Mouse (Mus musculus) retina, embryonic 14.5 days (tissue): ENCODE data around the gene Abca13.
"Not testable (repeated sequence)": the region's sequence is repeated elsewhere in the genome, so short reads cannot be mapped to it uniquely, and the experiment has no call there.

Experiments used
- DNase-seq: peaks from one replicate; pipeline ENCODE4 v3.0.0-alpha.2; 2015; ENCODE audit warnings: low spot score

Gene Abca13

GRCm38 (mm10) chr11:9291168-9291567, 99.4 kb downstream of the Abca13 start:
- no peak for DNase-seq

- DNase-seq: no peak
Measured at GRCm38 (mm10) chr11:9299615-9300014, 107.9 kb downstream of the Abca13 start.

GRCm38 (mm10) chr11:9305450-9305849, 113.7 kb downstream of the Abca13 start:
- DNase-seq: no peak

GRCm38 (mm10) chr11:9316545-9316944, 124.8 kb downstream of the Abca13 start:
- DNase-seq: no peak

GRCm38 (mm10) chr11:9317076-9317929, 125.6 kb downstream of the Abca13 start:
- peak; percentile 82 for DNase-seq

- DNase-seq: no peak
Measured at GRCm38 (mm10) chr11:9338151-9338550, 146.4 kb downstream of the Abca13 start.

- DNase-seq: peak; percentile 35
Measured at GRCm38 (mm10) chr11:9347724-9348123, 156.0 kb downstream of the Abca13 start.

- DNase-seq: no peak
Measured at GRCm38 (mm10) chr11:9373160-9373559, 181.4 kb downstream of the Abca13 start.

GRCm38 (mm10) chr11:9374426-9374825, 182.7 kb downstream of the Abca13 start:
- DNase-seq: not testable (repeated sequence)

- no peak for DNase-seq
Measured at GRCm38 (mm10) chr11:9388520-9388919, 196.8 kb downstream of the Abca13 start.

GRCm38 (mm10) chr11:9416946-9417345, 225.2 kb downstream of the Abca13 start:
- DNase-seq: no peak

- no peak for DNase-seq
Measured at GRCm38 (mm10) chr11:9420205-9420604, 228.5 kb downstream of the Abca13 start.

- DNase-seq: no peak
Measured at GRCm38 (mm10) chr11:9427411-9427810, 235.7 kb downstream of the Abca13 start.

GRCm38 (mm10) chr11:9432807-9433206, 241.1 kb downstream of the Abca13 start:
- no peak for DNase-seq

- DNase-seq: no peak
Measured at GRCm38 (mm10) chr11:9436617-9437016, 244.9 kb downstream of the Abca13 start.

- DNase-seq: no peak
Measured at GRCm38 (mm10) chr11:9439781-9440180, 248.0 kb downstream of the Abca13 start.

- no peak for DNase-seq
Measured at GRCm38 (mm10) chr11:9441192-9441591, 249.4 kb downstream of the Abca13 start.

GRCm38 (mm10) chr11:9472400-9472799, 280.7 kb downstream of the Abca13 start:
- no peak for DNase-seq

GRCm38 (mm10) chr11:9481511-9481910, 289.8 kb downstream of the Abca13 start:
- peak; percentile 76 for DNase-seq

- DNase-seq: no peak
Measured at GRCm38 (mm10) chr11:9500326-9501142, 308.8 kb downstream of the Abca13 start.

GRCm38 (mm10) chr11:9514966-9515365, 323.2 kb downstream of the Abca13 start:
- not testable (repeated sequence) for DNase-seq

- no peak for DNase-seq
Measured at GRCm38 (mm10) chr11:9528556-9528955, 336.8 kb downstream of the Abca13 start.

GRCm38 (mm10) chr11:9531715-9532114, 340.0 kb downstream of the Abca13 start:
- DNase-seq: no peak
